Mouse (Mus musculus): ENCODE results near the gene Slc39a13.
"Not testable (repeated sequence)": the region's sequence is repeated elsewhere in the genome, so short reads cannot be mapped to it uniquely, and the experiment has no call there.

The Slc39a13 gene

DNA sequence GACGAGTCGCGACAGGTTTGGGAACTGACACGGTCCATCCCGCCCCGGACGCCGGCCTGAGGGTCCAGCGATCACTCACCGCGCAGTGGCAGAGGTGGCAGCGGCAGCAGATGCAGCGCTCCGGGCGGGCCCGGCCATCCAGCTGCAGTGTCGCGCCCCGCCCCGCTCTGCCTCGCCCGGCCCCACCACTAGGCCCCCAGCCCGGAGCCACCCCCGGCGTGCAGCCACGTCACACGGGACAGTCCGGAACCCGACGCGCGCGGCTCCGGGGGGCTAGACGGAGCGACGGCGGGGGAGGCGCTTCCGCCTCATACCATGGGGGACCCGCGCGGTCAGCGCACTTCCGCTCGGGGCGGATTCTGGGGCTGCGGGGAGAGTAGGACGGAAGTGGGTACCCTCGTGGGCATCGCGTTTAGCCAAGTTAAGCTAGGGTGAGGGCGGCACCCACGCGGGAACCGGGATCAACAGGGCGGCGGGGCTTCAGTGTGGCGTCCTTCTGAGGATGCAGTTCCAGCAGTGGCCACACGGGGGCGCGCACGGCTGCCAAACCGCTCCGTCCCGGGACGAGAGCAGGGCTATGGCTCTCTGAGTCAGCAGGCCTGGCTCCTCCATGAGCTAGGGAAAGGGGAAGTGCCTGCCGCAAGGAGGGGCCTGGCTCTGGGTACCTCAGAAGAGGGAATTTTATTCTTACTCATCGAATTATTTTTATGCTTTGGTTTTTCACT lies at the start of gene Slc39a13:
TSS of gene Slc39a13 (minus strand) at position 342 of the 725 bp plus-strand sequence.
- DNase-seq (ENCODE audit: low spot score): peak; percentile 95

DNA sequence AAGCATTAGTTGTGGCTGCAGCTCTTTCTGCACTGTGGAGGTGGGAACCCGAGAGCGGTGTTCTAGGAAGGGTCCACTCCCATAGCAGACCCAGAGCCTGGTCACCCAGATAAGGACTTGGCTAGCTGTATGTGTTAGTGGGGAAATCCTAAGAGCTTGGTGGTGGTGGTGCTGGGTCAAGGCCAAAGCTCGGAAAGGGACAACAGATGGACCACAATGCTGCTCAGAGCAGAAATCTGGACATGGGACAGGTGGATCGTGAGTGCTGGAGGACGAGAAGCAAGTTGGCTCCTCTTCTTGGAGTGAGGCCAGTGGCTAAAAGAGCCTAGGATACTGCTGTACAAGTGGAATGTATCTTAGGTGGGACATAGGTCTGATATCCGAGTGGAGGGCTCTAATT lies 49.3 kb upstream of the Slc39a13 start:
- DNase-seq (ENCODE audit: low spot score): no peak

DNA sequence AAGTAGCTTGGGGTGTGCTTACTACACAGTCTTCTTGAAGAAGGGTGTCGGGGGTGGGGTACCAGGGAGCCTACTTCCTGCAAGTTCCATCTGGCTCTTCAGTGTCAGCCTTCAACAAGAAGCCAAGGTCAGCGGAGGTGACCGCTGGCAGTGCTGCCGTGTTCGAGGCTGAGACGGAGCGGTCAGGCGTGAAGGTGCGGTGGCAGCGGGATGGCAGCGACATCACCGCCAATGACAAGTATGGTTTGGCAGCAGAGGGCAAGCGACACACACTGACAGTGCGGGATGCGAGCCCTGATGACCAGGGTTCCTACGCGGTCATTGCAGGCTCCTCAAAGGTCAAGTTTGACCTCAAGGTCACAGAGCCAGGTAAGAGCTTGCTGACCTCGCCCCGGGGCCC lies 48.8 kb upstream of the Slc39a13 start:
- no peak for DNase-seq (ENCODE audit: low spot score)

DNA sequence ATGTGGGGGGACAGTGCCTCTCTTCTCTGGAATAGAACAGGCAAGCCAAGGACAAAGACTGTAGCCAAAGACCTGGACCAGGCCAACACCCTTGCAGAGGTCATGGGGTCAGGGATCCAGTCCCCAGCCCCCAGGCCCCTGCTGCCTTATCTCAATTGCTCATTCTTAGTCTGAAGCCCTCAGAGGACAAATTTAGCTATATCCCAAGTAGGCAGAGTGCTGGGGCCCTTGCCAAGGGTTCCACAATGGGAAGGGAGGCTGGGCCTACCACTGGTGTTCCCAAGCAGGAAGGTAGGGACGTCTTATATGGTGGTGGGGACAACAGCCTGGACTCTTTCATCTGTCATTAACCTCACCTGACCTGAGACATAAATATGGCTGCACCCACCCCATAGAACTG lies 48.4 kb upstream of the Slc39a13 start:
- DNase-seq (ENCODE audit: low spot score): no peak

GRCm38 (mm10) chr2:91117585-91118275 lies 47.5 kb upstream of the Slc39a13 start, which contains the start of gene Mybpc3:
Gene Mybpc3, plus strand, starts transcription at chr2:91118144.
- no peak for DNase-seq (ENCODE audit: low spot score)

DNA sequence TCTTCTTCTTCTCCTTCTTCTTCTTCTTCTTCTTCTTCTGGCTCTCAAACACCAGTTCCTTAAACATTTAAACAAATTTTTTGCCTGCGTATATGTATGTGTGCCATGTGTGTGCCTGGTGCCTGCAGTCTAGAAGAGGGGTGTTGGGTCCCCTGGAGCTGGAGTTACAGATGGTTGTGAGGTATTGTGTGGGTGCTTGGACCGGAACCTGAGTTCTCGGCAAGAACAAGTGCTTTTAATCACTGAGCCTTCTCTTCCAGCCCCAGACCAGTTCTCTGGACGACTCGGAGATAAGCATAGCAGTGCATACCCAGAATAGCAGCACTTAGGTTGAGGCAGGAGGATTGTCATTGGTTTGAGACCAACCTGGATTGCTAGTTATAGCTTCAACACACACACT lies 46.6 kb upstream of the Slc39a13 start:
- no peak for DNase-seq (ENCODE audit: low spot score)

DNA sequence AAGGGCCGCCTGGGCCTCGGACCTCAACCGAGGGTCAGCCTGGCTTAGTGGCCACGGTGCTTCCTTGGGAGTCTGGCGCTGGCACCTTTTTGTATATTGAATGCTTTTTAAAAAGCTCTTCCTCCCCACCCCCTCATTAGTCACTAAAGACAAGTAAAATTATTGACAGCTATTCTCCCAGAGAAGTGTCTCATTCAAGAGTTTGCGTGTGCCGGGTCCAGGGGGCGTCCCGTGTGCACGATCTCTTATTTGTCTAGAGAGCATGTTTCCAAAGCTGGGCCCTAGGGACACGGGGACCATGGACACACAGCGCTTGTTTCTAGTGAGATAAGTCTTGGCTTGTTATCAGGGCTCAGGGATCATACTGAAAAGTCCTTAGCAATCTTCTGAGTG lies 45.4 kb upstream of the Slc39a13 start:
- DNase-seq (ENCODE audit: low spot score): no peak

GRCm38 (mm10) chr2:91114781-91115577 lies 44.8 kb upstream of the Slc39a13 start:
- peak; percentile 87 for DNase-seq (ENCODE audit: low spot score)

DNA sequence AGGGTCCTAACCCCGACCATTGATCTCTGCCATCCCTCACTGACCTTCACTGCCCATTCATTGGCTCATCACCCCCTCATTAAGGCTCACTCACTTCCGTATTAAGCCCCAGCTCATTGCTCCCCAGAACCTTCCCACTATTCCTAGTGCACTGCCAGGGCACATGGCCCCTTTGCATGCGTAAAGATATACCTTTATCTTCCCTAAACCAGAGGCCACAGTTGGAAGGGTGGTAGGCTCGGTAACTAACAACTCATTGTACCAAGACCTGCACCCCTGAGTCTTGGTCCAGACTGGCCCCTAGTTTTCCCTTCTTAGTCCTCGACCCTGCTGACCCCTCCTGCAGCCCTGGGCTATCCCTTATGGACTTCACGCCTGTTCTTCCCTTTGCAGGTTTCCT lies 43.6 kb upstream of the Slc39a13 start:
- no peak for DNase-seq (ENCODE audit: low spot score)

- DNase-seq (ENCODE audit: low spot score): no peak
Observed at GRCm38 (mm10) chr2:91113334-91113733, 43.1 kb upstream of the Slc39a13 start.

GRCm38 (mm10) chr2:91112491-91112890 lies 42.3 kb upstream of the Slc39a13 start:
- DNase-seq (ENCODE audit: low spot score): no peak

- not testable (repeated sequence) for DNase-seq (ENCODE audit: low spot score)
Observed at GRCm38 (mm10) chr2:91111832-91112231, 41.6 kb upstream of the Slc39a13 start.

- DNase-seq (ENCODE audit: low spot score): no peak
Observed at GRCm38 (mm10) chr2:91110429-91110828, 40.2 kb upstream of the Slc39a13 start.

- DNase-seq (ENCODE audit: low spot score): no peak
Observed at GRCm38 (mm10) chr2:91109807-91110385, 39.7 kb upstream of the Slc39a13 start.

DNA sequence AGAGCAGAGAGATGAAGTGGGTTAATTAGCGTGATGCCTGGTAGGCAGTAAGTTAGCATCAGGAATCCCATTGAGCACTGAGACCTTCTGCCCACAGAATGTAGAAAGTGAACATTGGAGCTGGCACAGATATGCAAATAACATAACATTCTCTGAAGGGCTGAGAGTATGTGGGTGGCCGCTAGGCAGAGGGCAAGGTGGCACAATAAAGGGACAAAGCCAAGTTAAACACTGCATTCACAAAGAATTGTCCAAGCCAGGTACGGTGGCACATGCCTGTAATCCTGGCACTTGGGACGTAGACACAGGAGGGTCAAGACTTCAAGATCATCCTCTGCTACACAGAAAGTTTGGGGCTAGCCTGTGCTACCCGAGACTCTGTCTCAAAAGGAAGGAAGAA lies 39.0 kb upstream of the Slc39a13 start:
- DNase-seq (ENCODE audit: low spot score): no peak

- no peak for DNase-seq (ENCODE audit: low spot score)
Observed at GRCm38 (mm10) chr2:91108156-91108555, 37.9 kb upstream of the Slc39a13 start.

GRCm38 (mm10) chr2:91101124-91101740 lies 31.0 kb upstream of the Slc39a13 start:
- peak; percentile 72 for DNase-seq (ENCODE audit: low spot score)

DNA sequence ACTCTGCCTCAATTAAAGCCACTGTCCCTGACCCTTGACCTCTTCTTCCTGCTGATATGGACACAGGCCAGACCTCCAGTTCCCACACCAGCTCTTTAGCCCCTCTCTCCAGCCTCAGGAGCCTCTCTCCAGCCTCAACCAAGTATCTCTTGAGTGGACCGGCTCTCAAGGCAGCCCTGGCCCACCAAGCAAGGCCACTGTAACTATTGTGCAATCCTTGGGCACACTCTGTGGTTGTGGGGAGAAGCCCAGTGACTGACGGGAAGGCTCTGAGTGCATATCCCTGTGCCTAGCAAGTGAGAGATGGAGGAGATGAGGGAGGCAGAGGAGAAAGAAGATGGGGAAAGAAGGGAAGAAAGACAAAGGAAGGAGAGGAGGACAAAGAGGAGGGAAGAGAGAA lies 27.9 kb upstream of the Slc39a13 start:
- DNase-seq (ENCODE audit: low spot score): peak; percentile 60

DNA sequence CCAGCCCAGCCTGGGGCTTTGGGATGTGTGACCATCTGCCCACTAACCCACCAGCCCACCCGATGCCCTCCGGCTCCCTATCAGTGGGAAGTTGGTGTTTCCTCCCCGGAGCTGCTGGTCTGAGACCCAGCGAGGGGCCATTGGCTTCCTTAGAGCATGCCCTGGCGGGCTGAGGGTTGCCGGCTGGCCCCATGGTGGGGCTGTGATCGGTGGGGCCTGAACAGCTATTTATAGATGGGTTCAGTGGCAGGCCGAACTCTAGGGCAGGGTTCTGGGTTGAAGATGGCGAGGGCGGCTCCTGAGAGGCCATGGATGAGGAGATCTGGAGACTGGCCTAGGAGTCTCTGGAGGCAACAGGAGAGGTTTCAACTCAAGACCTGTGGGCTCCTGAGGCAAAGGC lies 26.8 kb upstream of the Slc39a13 start:
- DNase-seq (ENCODE audit: low spot score): no peak

GRCm38 (mm10) chr2:91096524-91096923 lies 26.3 kb upstream of the Slc39a13 start:
- DNase-seq (ENCODE audit: low spot score): no peak

DNA sequence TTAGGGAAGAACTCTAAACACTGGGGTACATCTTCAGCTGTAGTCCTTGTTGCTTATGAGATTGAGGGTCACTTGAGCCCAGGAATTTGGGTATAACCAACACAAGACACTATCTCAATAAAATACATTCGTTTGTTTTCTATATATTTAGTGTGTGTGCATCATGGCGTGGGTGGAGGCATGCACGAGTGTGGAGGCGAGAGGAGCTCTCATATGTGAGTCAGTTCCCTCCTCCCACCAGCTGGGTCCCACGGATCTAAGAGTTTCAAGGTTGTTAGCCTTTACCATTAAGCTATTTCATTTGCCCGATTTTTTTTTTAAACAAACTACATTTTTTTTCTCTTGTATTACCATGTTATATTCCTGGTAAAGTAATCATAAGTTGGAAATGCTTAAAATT lies 20.6 kb upstream of the Slc39a13 start:
- DNase-seq (ENCODE audit: low spot score): no peak

- DNase-seq (ENCODE audit: low spot score): no peak
Observed at GRCm38 (mm10) chr2:91090208-91090607, 20.0 kb upstream of the Slc39a13 start.
